Mouse (Mus musculus) liver, postnatal 0 days (tissue): ENCODE measurements around the gene Cux2.

Source experiments
- CTCF ChIP-seq: sonication (generic); IDR thresholded peaks from 2 replicates; pipeline ENCODE4 v1.5.1; 2016; ENCODE audit warnings: antibody characterized with exemption, low read depth
- EP300 ChIP-seq: IDR thresholded peaks from 2 replicates; pipeline ENCODE4 v1.6.1; 2016; ENCODE audit warnings: antibody characterized with exemption, low read depth, mild to moderate bottlenecking

DNA sequence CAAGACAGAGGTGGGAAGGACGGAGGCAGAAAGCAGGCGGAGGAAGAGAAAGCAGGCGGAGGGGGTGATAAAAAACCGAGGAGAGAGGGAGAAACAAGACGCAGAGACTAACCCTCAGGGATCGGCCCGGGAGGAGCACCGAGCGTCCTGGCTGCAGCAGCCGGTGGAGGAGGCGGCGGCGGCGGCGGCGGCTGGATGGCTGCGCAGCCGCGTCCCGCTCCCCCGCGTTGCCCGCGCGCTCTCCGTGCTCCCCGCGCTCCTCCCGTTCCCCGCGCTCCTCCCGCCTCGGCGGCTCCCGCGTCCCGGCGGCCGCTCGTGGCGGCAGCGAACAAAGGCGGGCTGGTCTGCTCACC is 262 bp downstream of the Cux2 start:
- TF ChIP-seq CTCF (no peak), EP300 (no peak)
